Mouse (Mus musculus): Measurements from ENCODE around the gene Isoc2a. TPM values are rescaled to one million over a fixed set of nuclear protein-coding genes. Genes with fewer than 3 reads are reported as not detected.
"Not testable (repeated sequence)": the region's sequence is repeated elsewhere in the genome, so short reads cannot be mapped to it uniquely, and the experiment has no call there.

Isoc2a gene
- polyA plus RNA-seq, 1 experiment from 2014 or later, result 1.1 TPM

DNA sequence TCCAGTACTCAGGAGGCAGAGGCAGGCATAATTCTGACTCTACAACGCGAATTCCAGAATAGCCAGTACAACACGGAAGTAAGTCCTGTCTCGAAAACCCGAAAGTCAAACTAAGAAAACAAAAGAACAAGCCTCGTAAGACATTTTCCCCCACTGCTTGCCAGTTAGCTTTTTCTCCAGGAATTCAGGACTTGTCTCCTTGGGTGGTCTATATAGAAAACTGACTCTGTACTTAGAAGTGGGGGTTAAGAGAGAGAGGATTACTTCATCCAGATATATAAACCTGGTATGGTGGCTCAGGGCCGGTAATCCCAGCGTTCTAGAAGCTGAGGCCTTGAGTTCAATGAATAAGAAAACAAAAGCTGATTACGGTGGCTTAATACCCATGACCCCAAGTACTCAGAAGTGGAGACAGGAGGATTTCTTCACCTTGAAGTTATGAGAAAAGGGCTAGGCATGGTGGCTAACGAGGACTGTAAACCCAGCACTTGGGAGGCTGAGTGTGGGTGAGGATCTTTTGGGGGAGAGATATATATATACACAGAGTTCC is 10.2 kb upstream of the Isoc2a start:
- peak overlapping the region; percentile 79 for H3K9ac ChIP-seq (ENCODE audit: low read depth, low read length)
- H3K4me1 ChIP-seq (ENCODE audit: control insufficient read depth, insufficient read depth, low read length), result 0 out of 2 replicates have a peak, but pooled peaks cover 5% of the 10 kb centered on the region
- WGBS (ENCODE audit: insufficient replicate concordance), result 50% methylated on average over 10 of the region's 10 CpGs

GRCm38 (mm10) chr7:4870133-4870532 is 6.8 kb upstream of the Isoc2a start, which contains the start of gene Isoc2b:
Gene Isoc2b, minus strand, starts transcription at chr7:4870258.
- no peak within 1 kb of the TSS for H3K4me2 ChIP-seq
- H3K4me3 ChIP-seq (ENCODE audit: low read depth, low read length), result no peak within 1 kb of the TSS
- 55% methylated on average over 6 of the region's 6 CpGs for WGBS (ENCODE audit: insufficient replicate concordance)
- no peak within 1 kb of the TSS for H3K9ac ChIP-seq (ENCODE audit: low read depth, low read length)
- peaks cover 2% of the 10 kb centered on the region; the same call in 1 of the 2 replicates for H3K9me3 ChIP-seq (replicated peaks; ENCODE audit: control insufficient read depth, low read length)
- no peak within 1 kb of the TSS for H3K27ac ChIP-seq (ENCODE audit: low read depth, low read length)
- H3K27me3 ChIP-seq (ENCODE audit: control insufficient read depth, insufficient read depth, low read length), result no peaks in the 10 kb centered on the region
- ATAC-seq (replicated peaks; ENCODE audit: insufficient number of reproducible peaks, low FRiP score, low TSS enrichment), result no peak
- H3K4me1 ChIP-seq (ENCODE audit: control insufficient read depth, insufficient read depth, low read length), result 0 out of 2 replicates have a peak, but pooled peaks cover 3% of the 10 kb centered on the region
- no peaks in the 10 kb centered on the region for H3K36me3 ChIP-seq (ENCODE audit: control insufficient read depth, insufficient read depth, low read length)

More for the DNA sequence above, 10.2 kb upstream of the Isoc2a start:
- ATAC-seq (replicated peaks; ENCODE audit: insufficient number of reproducible peaks, low FRiP score, low TSS enrichment), result no peak
- peaks cover 2% of the 10 kb centered on the region; the same call in 1 of the 2 replicates for H3K9me3 ChIP-seq (replicated peaks; ENCODE audit: control insufficient read depth, low read length)
- H3K4me3 ChIP-seq (ENCODE audit: low read depth, low read length), result peak overlapping the region; percentile 67
- no peaks in the 10 kb centered on the region for H3K27me3 ChIP-seq (ENCODE audit: control insufficient read depth, insufficient read depth, low read length)
- peak overlapping the region; percentile 78 for H3K4me2 ChIP-seq
- no peaks in the 10 kb centered on the region for H3K36me3 ChIP-seq (ENCODE audit: control insufficient read depth, insufficient read depth, low read length)
- H3K27ac ChIP-seq (ENCODE audit: low read depth, low read length), result peak overlapping the region; percentile 66; the same call in 1 of the 2 replicates

DNA sequence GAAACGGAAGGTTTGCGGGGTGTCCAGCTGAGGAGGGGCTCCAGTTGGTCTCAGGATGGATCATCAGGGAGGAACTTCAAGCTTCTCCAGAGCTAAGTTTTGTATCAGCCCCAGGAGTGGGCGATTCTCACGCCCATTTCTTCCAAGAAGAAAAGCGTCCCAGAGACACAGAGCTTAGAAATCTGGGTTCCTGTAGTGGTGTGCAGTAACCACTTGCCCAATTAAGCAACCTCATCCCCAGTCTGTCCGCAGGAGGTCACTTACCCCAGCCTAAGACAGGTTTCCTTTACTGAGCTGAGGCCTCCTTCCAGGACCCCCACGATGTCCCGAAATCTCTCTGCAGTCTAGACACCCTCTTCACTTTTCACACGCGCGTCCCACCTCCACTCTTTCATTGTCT is 273 bp downstream of the Isoc2a start:
- peak overlapping the region; percentile 92 for H3K4me2 ChIP-seq
- 6% methylated on average over 11 of the region's 11 CpGs for WGBS (ENCODE audit: insufficient replicate concordance)
- H3K9ac ChIP-seq (ENCODE audit: low read depth, low read length), result peak overlapping the region; percentile 75
- no peak overlapping the region for H3K27ac ChIP-seq (ENCODE audit: low read depth, low read length)
- no peaks in the 10 kb centered on the region for H3K36me3 ChIP-seq (ENCODE audit: control insufficient read depth, insufficient read depth, low read length)
- H3K9me3 ChIP-seq (replicated peaks; ENCODE audit: control insufficient read depth, low read length), result no peaks in the 10 kb centered on the region
- H3K4me1 ChIP-seq (ENCODE audit: control insufficient read depth, insufficient read depth, low read length), result peaks cover 11% of the 10 kb centered on the region
- no peaks in the 10 kb centered on the region for H3K27me3 ChIP-seq (ENCODE audit: control insufficient read depth, insufficient read depth, low read length)
- H3K4me3 ChIP-seq (ENCODE audit: low read depth, low read length), result peak overlapping the region; percentile 56
- ATAC-seq (replicated peaks; ENCODE audit: insufficient number of reproducible peaks, low FRiP score, low TSS enrichment), result peak; percentile 10; the same call in 1 of the 2 replicates

DNA sequence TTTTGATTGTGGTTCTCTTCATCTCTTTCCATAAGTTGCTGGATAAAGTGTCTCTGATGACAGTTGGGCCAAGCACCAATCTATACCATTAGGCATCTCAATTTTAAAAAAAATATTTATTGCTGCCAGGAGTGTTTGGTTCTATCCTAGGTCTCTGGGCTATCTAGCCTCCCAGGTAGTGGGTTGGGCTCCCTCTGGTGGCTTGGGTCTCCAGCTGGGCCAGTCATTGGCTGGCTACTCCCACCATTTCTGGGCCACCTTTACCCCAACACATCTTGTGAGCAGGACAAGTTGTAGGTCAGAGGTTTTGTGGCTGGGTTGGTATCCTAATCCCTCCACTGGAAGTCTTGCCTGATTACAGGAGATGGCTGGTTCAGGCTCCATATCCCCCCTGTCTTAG is 1.2 kb downstream of the Isoc2a start:
- peak overlapping the region; percentile 92 for H3K4me2 ChIP-seq
- no peak overlapping the region for H3K4me3 ChIP-seq (ENCODE audit: low read depth, low read length)
- no peak overlapping the region for H3K9ac ChIP-seq (ENCODE audit: low read depth, low read length)
- no peak for ATAC-seq (replicated peaks; ENCODE audit: insufficient number of reproducible peaks, low FRiP score, low TSS enrichment)
- no peaks in the 10 kb centered on the region for H3K9me3 ChIP-seq (replicated peaks; ENCODE audit: control insufficient read depth, low read length)
- no peak overlapping the region for H3K27ac ChIP-seq (ENCODE audit: low read depth, low read length)
- H3K36me3 ChIP-seq (ENCODE audit: control insufficient read depth, insufficient read depth, low read length), result no peaks in the 10 kb centered on the region
- no peaks in the 10 kb centered on the region for H3K27me3 ChIP-seq (ENCODE audit: control insufficient read depth, insufficient read depth, low read length)
- peaks cover 11% of the 10 kb centered on the region for H3K4me1 ChIP-seq (ENCODE audit: control insufficient read depth, insufficient read depth, low read length)

DNA sequence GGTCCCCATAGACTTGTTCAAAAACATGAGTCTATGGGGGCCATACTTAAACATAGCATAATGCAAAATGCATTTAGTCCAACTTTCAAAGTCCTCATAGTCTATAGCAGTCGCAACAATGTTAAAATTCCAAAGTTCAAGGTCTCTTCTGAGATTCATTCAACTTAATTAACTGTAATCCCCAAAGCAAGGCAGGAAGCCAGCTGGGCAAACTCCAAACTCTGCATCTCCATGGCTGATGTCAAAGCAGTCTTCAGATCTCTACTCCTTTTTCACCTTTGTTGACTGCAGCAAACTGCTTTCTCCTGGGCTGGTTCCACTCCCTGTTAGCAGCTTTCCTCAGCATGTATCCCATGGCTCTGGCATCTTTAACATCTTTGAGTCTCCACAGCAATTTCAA is 2.1 kb downstream of the Isoc2a start:
- not testable (repeated sequence) for H3K4me3 ChIP-seq (ENCODE audit: low read depth, low read length); ATAC-seq (replicated peaks; ENCODE audit: insufficient number of reproducible peaks, low FRiP score, low TSS enrichment); H3K9ac ChIP-seq (ENCODE audit: low read depth, low read length); H3K4me2 ChIP-seq; H3K36me3 ChIP-seq (ENCODE audit: control insufficient read depth, insufficient read depth, low read length); H3K9me3 ChIP-seq (replicated peaks; ENCODE audit: control insufficient read depth, low read length); H3K27ac ChIP-seq (ENCODE audit: low read depth, low read length); H3K27me3 ChIP-seq (ENCODE audit: control insufficient read depth, insufficient read depth, low read length)
- peaks cover 11% of the 10 kb centered on the region for H3K4me1 ChIP-seq (ENCODE audit: control insufficient read depth, insufficient read depth, low read length)
- WGBS (ENCODE audit: insufficient replicate concordance), result 90% methylated on average over 1 of the region's 1 CpGs

GRCm38 (mm10) chr7:4886680-4887079 is 9.7 kb downstream of the Isoc2a start:
- no peak for ATAC-seq (replicated peaks; ENCODE audit: insufficient number of reproducible peaks, low FRiP score, low TSS enrichment)
- no peaks in the 10 kb centered on the region for H3K9me3 ChIP-seq (replicated peaks; ENCODE audit: control insufficient read depth, low read length)
- no peaks in the 10 kb centered on the region for H3K36me3 ChIP-seq (ENCODE audit: control insufficient read depth, insufficient read depth, low read length)

DNA sequence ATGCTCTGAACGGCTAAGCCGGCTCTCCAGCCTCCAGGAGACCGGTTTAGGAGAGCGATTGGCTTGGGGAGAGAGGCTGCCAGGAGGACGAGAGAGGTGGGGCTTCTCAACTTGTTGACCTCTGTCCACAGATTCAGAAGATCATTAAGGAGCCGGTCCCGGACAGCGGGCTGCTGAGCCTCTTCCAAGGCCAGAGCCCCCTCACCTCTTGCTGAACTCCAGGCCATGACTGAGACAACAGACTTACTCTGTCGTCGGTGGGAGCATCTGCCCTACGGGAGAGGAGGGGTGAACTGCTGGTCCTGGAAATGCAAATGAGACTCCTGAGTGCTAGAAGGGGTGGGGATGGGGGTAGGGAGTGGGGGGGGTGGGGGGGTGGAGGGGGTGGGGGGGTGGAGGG is 18.2 kb downstream of the Isoc2a start:
- Histone ChIP-seq H3K4me2 (no peak overlapping the region), H3K27me3 (ENCODE audit: control insufficient read depth, insufficient read depth, low read length) (no peaks in the 10 kb centered on the region), H3K36me3 (ENCODE audit: control insufficient read depth, insufficient read depth, low read length) (no peaks in the 10 kb centered on the region), H3K4me3 (ENCODE audit: low read depth, low read length) (no peak overlapping the region), H3K9ac (ENCODE audit: low read depth, low read length) (no peak overlapping the region), H3K4me1 (ENCODE audit: control insufficient read depth, insufficient read depth, low read length) (peaks cover 9% of the 10 kb centered on the region), H3K9me3 (replicated peaks; ENCODE audit: control insufficient read depth, low read length) (no peaks in the 10 kb centered on the region), H3K27ac (ENCODE audit: low read depth, low read length) (no peak overlapping the region)
- WGBS (ENCODE audit: insufficient replicate concordance), result 54% methylated on average over 11 of the region's 11 CpGs
- no peak for ATAC-seq (replicated peaks; ENCODE audit: insufficient number of reproducible peaks, low FRiP score, low TSS enrichment)

More at GRCm38 (mm10) chr7:4886680-4887079, 9.7 kb downstream of the Isoc2a start:
- Histone ChIP-seq H3K4me1 (ENCODE audit: control insufficient read depth, insufficient read depth, low read length) (no peaks in the 10 kb centered on the region), H3K4me3 (ENCODE audit: low read depth, low read length) (no peak overlapping the region), H3K9ac (ENCODE audit: low read depth, low read length) (no peak overlapping the region), H3K4me2 (no peak overlapping the region), H3K27ac (ENCODE audit: low read depth, low read length) (no peak overlapping the region), H3K27me3 (ENCODE audit: control insufficient read depth, insufficient read depth, low read length) (no peaks in the 10 kb centered on the region)
- WGBS (ENCODE audit: insufficient replicate concordance), result 76% methylated on average over 4 of the region's 4 CpGs

- no peaks in the 10 kb centered on the region for H3K9me3 ChIP-seq (replicated peaks; ENCODE audit: control insufficient read depth, low read length)
- H3K4me2 ChIP-seq, result peak overlapping the region; percentile 72
- 17% methylated on average over 17 of the region's 18 CpGs for WGBS (ENCODE audit: insufficient replicate concordance)
- no peaks in the 10 kb centered on the region for H3K27me3 ChIP-seq (ENCODE audit: control insufficient read depth, insufficient read depth, low read length)
- H3K4me1 ChIP-seq (ENCODE audit: control insufficient read depth, insufficient read depth, low read length), result peaks cover 9% of the 10 kb centered on the region
- no peak; the same call in 1 of the 2 replicates for ATAC-seq (replicated peaks; ENCODE audit: insufficient number of reproducible peaks, low FRiP score, low TSS enrichment)
- peak overlapping the region; percentile 63 for H3K9ac ChIP-seq (ENCODE audit: low read depth, low read length)
- H3K27ac ChIP-seq (ENCODE audit: low read depth, low read length), result no peak overlapping the region
- H3K4me3 ChIP-seq (ENCODE audit: low read depth, low read length), result peak overlapping the region; percentile 42
- H3K36me3 ChIP-seq (ENCODE audit: control insufficient read depth, insufficient read depth, low read length), result no peaks in the 10 kb centered on the region
Measured at GRCm38 (mm10) chr7:4898851-4899648, 22.1 kb downstream of the Isoc2a start.

Data from heart, embryonic 11.5 days (tissue).